Mouse (Mus musculus) urinary bladder, postnatal 36 days (tissue): ENCODE measurements around the gene Gif.
A peak's percentile ranks its signal among the peaks of the same experiment; 100 is the strongest.

Source experiments
- DNase-seq, 2 experiments: peaks; one replicate each; pipeline ENCODE4 v3.0.0; 2022; ENCODE audit warnings: low spot score in 2 of 2, mixed read lengths in 1 of 2

The Gif gene

DNA sequence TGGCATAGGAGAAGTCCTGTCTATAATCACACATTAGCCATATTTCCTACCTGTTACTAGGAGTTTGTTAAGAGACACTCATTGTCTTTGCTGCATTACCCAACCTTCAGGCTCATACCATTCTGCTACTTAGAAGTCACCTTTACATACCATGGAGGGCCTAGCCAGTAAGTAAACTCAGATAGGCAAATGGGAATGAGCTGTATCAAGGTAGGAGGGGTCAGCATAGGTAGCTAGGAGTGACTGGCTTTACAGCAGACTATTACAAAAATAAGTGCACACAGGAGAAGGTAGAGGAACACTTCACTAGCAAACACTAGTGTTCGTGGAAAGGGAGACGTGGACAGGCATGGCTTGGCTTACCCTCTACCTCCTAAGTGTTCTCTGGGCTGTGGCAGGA is at the start of gene Gif:
Gene Gif, plus strand, starts transcription at position 257 of the 400 bp plus-strand sequence.
- DNase-seq: no peak

GRCm38 (mm10) chr19:11698342-11698741 is 49.0 kb upstream of the Gif start:
- no peak for DNase-seq

DNA sequence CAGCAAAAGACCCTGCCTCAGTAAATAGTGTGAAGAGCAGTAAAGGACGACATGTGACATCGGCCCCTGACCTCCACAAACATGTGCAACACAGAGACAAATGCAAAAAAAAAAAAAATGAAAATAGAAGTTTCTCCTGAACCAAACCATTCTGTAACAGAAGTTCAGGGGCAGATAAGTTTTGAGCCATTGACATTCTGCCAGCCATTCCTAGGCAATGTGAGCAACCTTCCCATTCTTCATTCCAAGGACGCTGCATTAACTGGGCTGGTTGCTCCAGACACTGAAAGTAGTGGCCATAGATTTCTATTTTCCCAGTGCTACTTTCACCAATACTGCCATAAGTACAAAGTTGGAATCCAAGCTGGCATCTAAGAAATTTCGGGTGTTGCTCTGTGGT is 34.9 kb upstream of the Gif start:
- DNase-seq: no peak

GRCm38 (mm10) chr19:11720071-11720470 is 27.3 kb upstream of the Gif start:
- DNase-seq: no peak

DNA sequence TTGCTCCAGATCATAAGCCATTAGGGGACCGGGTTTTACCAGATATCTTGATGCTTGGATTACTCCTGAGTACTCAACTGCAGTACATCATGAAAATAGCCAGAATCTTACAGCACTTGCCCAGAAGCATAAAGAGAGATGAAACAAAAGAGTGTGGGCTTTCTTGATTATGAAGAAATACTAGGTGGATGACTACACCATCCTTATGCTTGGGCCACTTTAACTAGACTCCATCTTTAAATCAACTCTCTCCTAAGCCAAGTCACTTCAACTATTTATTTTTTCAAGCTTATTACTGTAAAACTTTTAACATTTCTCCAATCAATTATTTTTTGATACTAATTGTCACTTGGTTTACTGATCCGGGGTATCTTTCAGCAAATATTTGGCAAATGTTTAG is 23.5 kb upstream of the Gif start:
- no peak for DNase-seq

DNA sequence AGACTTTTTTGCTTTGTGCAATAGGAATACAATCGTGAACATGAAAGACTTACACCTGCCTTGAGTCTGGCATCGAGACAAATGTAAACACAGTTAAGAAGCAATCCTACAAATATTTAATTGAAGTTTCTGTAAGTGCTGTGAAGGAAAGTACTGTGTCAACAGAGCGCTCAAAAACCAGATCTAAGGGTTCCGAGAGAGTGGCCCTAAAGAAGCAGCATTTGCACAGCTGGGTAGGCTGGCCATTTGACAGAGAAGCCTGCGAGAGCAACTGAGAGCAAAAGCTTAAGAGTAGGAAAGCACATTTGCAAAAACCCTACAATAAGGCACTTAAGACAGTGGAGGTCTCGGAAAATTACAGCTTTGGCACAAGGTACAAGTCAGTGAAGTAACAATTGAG is 23.1 kb upstream of the Gif start:
- DNase-seq: no peak

GRCm38 (mm10) chr19:11725915-11726314 is 21.4 kb upstream of the Gif start:
- no peak for DNase-seq

- DNase-seq: no peak
Observed at GRCm38 (mm10) chr19:11727304-11727703, 20.1 kb upstream of the Gif start.

DNA sequence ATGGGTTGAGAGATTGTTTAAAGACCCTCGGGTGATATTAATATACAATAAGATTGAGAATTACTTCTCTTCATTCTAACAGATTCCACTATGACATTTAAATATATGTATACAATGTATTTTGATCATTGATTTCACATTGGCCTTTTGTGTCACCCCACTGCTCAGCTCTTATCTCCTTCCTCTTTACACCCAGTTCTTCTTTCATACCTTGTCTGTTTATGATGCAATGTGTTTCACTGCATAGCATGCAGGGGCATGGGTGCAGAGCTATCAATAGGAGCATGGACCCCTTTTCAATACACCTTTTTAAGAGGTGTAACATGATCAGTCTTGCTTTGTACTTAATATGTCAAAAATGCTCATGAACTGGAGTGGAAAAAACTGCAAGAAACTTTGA is 17.1 kb upstream of the Gif start:
- DNase-seq: no peak

DNA sequence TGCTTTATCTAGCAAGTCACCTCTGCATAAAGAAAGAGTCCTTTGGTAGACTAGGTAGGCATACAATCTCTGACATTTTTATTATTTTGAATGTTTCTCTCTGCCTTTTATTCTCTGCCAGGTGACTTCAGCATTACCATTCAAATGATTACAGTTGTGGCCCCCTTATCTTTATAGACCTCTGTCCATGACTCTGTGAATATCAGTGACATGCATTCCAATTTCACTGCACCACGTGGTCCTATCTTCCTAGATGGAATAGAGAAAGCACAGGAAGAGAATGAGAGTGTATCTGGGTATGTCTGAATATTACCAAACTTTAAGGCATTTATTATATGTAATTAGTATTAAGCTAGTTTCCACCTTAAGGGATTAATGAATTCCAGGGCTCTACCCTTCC is 10.9 kb upstream of the Gif start:
- no peak for DNase-seq

GRCm38 (mm10) chr19:11745680-11746079 is 1.7 kb upstream of the Gif start:
- DNase-seq: no peak

DNA sequence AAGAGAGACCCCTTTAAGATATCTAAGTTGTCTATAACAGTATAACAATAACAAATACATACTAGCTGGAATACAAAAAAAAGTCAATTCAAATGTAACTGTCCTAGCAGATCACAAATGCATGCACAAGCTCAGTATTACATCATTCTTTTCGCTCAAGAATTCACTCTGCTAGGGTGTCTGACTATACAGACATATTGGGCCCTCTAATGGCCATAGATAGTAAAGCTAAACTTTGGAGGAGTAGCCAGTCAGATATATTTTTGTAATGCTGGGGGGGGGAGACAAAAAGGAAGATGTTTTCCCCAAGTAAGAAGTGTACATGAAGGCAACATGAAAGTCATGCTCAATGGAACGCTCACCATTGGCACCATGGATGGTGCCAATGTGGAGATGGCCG is 17.7 kb downstream of the Gif start:
- DNase-seq: no peak

DNA sequence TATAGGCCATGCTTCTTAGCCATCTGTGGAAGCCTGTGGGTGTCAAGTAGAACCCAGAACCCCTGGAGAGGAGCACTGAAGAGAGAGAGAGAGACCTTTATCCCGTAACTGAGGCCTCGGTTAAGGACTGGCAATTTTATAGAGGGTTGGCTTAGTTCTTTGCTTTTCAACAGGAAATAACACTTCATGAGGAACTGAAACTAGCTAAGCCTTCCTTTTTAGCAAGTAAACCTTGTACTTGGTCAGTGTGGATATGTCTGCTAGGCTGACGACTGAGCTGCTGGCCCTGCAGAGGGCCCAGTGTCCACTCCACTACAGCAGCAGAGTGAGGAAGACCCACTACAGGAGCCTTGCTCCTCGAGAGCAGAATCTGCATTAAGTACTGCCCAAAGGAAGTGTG is 19.1 kb downstream of the Gif start:
- no peak for DNase-seq

DNA sequence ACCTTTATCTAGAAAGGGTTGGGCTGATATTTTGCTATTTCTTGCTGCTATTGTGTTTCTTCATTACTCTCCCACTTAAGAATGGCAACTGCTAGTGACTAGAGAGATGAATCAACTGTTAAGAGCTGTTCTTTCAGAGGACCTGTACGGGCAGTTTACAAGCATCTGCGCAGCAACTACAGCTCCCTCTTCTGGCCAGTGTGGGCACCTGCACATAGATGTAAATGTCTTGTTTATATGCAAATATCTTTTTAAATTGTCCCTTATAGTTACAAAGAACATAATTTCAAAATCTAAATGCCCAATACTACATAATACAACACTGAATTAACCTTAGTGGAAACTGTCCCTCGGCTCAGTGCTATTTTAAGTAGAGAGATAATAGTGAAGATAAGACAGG is 20.8 kb downstream of the Gif start:
- DNase-seq: no peak

DNA sequence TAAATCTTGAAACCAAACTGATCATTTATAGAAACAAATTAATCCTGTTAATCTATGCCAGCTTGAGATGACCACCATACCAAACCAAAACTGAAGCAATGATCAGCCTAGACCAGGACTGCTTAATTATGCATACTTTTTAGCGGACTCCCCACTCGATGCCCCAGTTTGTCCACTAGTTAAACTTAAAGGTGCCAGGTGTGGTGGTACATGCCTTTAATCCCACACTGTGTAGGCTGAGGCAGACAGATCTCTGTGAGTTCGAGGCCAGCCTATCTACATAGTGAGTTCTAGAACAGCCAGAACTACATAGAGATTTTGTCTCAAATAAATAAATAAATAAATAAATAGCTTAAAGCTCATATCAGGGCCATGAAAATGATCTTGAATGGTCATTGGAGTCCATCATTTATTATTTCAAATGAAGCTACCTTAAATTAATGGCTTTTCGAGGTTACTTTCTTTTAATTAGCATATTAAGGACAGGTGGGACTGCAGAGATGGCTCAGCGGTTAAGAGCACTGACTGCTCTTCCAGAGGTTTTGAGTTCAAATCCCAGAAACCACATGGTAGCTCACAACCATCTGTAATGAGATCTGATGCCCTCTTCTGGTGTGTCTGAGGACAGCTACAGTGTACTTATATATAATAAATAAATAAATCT is 22.0 kb downstream of the Gif start:
- DNase-seq: no peak

DNA sequence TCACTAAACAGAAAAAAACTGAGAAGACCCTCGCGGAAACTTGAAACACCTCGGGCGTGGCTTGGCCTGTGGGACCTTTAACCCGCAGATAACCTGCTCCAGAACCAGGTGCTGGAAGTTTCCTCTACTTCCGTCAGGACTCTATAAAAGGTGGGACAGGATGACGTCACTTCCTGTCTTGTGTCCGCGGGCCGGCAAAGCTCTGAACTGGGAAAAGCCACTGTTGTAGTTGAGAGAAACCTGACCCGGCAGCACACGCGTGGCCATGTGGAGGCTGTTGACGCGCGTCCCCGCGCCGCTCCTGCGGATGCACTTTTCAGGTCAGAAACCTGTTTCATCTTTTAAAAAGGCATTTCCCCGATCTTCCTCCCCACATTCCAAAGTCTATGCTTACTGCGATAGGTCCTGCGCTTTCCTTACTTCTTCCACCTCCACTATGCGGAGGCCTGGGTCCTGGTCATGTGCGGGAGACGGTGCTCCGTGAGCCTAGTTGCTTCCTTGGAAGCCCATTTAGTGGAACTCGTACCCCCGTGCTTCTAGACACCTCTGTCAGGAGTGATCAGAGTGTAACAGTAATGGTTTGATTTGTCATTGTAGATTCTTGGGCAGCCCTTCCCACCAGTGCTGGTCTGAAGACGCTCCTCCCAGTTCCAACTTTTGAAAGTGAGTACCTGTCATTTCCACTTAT is 23.0 kb downstream of the Gif start, which contains the start of gene Mrpl16:
Gene Mrpl16, plus strand, starts transcription at position 187 of the 688 bp plus-strand sequence.
- peak; percentile 84 to 87 for DNase-seq

DNA sequence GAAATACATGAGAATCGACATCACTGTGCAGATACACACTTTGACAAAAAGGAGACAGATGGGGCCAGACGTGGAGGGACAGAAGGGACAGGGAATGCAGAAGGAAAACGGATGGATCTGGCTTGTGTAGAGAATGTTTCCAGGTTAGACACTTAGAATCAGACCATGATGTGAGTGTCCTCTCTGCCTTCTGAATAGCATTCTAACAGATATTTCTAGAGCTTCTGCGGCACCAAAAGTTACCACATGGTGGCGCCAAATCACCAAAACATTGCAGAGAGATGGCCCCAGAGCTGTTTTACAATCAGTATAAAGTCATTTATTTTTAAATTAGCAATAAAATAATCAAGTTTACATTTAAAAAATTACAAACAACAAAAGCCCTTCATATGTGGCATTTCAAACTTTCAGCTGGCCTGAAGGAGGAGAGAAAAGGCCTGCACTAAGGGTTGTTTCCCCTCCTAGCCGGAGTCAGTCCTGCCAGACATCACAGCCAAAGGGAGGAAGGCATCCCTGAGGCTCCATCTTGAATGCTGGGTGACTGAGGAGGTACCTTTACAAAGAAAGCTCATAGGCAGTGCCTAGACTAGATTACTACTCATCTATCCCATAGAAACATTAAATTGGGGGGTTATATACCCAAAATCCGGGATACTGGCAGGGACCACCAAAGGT is 30.0 kb downstream of the Gif start:
- peak; percentile 32 to 41 for DNase-seq

- DNase-seq: no peak
Observed at GRCm38 (mm10) chr19:11785409-11786154, 38.2 kb downstream of the Gif start.

DNA sequence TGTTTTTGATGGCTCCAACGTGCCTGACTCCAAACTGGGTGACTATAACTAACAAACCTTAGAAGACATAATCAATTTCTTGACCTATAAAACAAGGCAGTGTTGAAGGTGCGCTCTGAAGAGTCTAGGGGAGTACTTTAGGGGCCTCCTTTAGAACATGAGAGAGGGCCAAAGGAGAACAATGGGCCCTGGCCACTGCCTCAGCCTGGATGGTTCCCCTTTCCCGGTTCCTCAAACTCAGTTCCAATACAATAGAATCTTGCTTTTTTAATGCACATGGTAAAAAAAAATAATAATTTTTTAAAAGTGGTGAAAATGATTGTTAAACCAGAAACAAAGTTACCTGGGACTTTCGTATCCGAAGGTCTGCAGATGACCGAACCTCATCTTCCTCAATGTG is 40.5 kb downstream of the Gif start:
- DNase-seq: no peak

GRCm38 (mm10) chr19:11788876-11789275 is 41.5 kb downstream of the Gif start:
- no peak for DNase-seq

DNA sequence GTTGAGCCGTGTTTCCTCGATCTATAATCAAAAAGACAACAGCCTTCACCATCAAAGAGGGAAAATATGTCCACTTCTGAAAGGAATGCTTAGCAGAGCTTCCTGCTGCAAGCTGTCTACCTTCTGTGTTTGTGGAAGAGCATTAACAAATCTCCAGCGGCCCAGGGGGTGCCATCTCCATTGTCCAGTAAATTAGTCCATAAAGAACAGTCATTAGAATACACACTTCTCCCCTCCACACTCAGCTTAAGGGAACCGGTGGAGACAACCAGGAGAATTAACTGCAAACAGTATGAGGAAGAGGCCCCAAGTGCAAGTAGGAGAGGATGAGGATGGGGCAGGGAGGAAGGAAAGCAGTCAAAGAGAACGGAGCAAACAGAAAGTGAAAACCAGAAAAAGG is 44.5 kb downstream of the Gif start:
- no peak for DNase-seq

DNA sequence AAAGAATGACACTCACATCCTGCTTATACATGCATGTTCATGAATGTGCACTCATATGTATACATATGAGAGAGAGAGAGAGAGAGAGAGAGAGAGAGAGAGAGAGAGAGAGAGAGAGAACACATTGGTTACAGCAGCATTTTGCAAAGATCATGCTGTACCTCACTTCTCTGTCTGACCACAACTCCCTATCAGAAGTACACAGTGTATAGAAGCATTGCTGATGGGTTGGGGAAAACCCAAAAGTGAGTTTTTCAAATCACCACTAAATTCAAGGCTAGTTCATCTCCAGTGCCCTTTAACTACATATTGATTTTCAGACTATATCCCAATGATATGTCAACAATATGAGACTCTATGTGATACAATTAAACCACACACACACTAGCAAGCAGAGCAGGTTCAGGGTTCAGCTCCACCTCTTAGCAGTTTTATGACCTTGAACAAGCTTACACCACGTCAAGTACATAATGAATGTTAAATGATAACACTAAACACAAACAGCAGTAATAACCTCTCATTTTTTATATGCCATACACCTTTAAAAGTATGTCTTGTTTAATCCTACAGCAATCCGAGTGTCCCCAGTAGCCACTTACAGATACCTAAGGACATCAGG is 46.5 kb downstream of the Gif start:
- no peak for DNase-seq
